Mouse (Mus musculus) adrenal gland, postnatal 4 days (tissue): ENCODE data around the gene Cntn5. TPM values are rescaled to one million over a fixed set of nuclear protein-coding genes. Genes with fewer than 3 reads are reported as not detected.

Experiments
- DNase-seq, 2 experiments: peaks; one replicate each; pipeline ENCODE4 v3.0.0; 2021 to 2022; ENCODE audit warnings: low spot score in 2 of 2, mixed read lengths in 2 of 2
- total RNA-seq, 2 experiments: library from RNA; stranded (reverse); gene quantifications; 2 replicates each; pipeline ENCODE4 v1.2.3; 2021

Gene Cntn5
- total RNA-seq, 2 experiments from 2014 or later: 1.1 to 1.7 TPM

DNA sequence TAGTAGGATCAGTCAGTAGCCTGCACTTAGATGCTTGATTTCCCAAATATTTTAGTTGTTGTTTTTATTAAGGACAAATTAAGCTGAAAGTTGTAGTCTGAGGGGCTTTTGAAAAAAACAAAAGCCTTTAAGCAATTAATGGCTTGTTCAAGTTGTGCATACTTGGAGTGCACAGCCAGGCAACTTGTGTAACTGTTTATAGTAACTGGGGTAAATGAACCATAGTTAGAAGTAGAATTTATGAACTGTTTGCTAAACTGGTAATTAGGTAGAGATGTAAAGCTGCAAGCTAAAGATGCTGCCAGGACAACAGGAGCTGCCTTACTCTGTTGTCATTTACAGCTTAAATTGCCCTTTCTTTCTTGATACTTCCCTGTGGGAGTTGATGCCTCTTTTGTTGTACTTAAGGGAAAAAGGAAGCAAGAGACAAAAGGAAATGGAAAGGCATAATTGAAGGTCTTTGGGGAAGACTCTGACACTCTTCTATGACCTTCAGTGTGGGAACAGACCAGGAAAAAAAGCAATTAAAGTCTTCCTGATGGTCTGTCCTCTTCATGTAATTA is 943.9 kb downstream of the Cntn5 start:
- DNase-seq: no peak

GRCm38 (mm10) chr9:9949346-9949745 is 955.2 kb downstream of the Cntn5 start:
- no peak for DNase-seq

- DNase-seq: no peak
Observed at GRCm38 (mm10) chr9:9944872-9945271, 959.7 kb downstream of the Cntn5 start.

DNA sequence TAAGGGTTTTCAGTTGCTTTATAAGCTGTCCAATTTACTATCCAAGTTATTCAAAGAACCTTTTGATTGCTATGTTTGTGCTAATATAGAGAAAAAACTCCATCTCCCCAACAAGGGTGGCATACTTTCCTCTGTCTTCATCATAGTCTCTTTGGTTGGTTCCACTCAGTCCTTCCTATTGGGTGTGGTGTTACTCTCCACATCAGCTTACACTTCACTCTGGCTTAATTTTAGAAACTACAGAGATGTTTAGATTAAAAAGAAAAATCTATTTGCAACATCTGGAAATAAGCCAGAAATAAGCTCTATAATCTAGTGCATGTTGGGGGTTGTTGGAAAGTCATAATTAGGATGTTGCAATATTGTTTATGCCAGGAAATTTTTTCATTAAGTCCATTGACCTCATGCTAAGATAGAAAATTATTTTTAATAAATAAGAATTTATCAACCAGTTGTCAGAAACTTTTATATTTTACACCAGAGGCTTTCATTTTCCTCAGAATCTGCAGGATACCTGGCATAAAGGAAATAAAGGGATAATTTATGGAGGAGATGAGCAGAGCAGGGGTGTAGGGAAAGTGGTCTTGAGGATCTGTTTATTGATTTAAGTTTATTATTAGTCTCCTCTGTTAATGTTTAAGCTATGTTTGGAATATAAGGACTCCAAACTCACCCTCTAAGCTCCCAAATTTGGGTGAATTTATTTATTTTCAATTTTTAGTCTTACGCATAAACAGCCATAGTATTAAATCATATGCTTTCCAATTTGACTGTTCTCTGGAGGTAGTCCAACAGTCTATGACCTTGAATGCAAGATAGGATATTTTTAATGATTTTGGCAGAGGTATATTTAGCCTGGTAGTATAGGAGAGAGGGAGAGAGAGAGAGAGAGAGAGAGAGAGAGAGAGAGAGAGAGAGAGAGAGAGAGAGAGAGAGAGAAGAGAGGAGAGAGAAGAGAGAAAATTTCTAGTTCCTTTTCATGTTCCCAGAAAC is 966.8 kb downstream of the Cntn5 start:
- no peak for DNase-seq

GRCm38 (mm10) chr9:9920580-9920979 is 984.0 kb downstream of the Cntn5 start:
- DNase-seq: no peak

GRCm38 (mm10) chr9:9899070-9899469 is 1005.5 kb downstream of the Cntn5 start:
- DNase-seq: no peak

DNA sequence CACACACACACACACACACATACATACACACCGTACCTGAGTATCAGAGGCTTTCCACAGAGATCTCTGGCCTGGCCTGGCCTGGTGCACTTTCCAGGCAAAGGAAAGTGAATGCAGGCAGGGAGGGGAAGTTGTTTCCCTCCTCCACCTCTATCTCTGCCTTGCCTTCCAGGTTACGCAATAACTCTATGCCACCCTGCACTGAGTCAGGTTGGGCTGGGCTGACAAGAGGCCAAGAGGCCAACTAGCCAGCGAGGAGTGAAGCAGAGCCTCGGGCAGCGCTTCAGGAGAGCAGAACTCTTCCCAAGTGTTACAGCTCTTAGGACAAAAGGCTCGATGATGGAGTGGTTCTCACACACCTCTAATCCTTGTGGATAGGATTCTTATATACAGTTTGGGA is 1018.4 kb downstream of the Cntn5 start:
- no peak for DNase-seq

DNA sequence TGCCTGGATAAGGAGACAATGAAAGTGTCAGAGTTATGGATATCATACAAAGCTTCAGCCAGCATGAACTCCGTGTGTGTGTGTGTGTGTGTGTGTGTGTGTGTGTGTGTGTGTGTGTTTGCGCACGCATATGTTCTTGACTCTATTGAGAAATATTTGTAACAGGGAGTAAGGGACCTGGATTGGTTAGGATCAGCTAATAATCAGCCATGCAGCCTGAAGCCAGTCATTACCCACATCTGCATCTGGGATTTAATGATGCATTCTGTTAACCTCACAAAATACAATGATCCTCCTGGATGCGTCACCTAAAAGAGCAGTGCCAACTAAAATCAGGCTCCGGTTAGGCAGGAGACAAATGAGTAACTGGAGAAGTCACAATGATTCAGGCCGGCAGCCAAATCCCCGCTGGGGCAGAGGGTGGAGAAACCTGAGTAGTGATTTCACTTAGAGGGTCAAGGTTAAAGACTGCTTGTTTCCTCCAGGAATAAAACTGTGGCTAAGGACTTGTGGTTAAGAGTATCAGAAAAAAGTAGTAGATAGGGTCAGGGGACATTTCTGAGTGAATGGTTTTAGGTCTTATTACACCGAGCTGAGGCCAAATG is 1021.7 kb downstream of the Cntn5 start:
- peak in 1 of 2 experiments; percentile 6 for DNase-seq

- no peak for DNase-seq
Observed at GRCm38 (mm10) chr9:9872112-9873035, 1032.2 kb downstream of the Cntn5 start.

DNA sequence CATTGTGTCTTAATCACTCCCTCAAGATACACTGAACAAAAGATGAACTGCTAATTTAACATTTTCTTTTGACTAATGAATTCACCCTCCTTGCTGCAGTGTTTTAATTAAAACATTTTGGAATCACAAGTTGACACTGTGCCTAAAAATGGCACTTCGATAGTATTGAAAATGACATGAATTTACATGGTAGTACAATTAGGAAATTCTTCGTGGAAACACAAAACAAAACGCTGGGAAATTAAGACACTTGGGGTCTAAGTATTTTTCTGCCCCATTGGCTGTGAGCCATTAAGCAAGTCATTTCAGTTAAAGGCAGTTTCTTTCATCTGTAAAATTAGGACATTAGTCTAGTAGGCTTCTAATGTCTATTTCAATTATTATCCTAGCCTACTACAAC is 1043.9 kb downstream of the Cntn5 start:
- DNase-seq: no peak

DNA sequence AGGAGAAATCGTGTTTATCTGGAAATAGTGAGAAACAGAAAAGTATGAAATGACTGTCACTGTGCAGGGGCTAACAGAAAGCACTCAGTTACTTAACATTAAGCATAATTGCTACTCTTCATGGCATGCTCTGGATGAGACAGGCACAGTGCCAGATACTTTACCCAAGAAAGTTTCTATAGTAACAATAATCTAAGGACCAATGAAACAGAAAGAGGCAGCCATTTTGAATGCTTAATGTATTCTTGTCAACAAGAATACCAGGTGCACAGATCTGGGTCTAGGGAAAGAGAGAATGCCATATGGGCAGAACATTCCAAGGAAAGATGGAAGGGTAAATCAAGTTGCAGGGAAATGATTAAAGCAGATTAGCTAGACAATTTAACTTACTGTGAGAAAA is 1045.3 kb downstream of the Cntn5 start:
- DNase-seq: no peak

DNA sequence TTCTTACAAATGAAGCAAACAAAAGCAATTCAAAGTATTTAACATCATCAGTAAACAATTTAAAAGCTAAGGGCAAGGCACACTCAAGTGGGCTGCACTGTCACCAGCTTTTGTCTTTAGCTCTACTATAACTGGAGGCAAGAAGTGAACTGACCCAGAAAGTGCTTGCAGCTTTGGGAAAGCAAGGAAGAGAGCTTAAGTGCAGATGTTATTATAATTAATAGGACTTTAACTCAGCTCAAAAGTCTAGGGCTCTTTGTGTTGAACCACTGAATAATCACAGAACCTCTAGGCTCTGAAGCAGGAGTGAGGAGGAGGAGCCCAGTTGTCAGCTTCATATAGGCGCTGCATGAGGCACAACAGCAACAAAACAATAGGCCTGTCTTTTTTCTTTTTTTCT is 1049.8 kb downstream of the Cntn5 start:
- no peak for DNase-seq

GRCm38 (mm10) chr9:9830231-9830630 is 1074.3 kb downstream of the Cntn5 start:
- no peak for DNase-seq

DNA sequence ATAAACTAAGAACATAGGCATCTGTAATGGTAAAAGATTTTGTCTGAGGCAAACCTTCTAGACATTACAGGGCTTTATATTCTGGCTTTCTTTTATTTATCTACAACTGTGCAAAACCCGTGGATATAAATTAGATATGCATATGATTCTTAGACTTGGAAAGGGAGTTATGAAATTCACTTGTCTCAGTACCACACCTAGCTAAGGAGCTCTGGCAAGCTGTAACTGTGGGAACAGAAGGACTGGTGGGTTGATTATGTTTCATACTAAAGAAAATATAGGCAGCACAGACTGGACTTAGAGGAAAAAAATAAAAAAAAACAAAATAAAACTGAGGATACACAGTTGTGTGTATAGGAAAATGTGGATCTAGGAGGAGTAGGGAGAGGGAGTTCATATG is 1084.6 kb downstream of the Cntn5 start:
- DNase-seq: no peak

- no peak for DNase-seq
Observed at GRCm38 (mm10) chr9:9817477-9817876, 1087.1 kb downstream of the Cntn5 start.

- DNase-seq: no peak
Observed at GRCm38 (mm10) chr9:9799546-9799945, 1105.0 kb downstream of the Cntn5 start.

- DNase-seq: no peak
Observed at GRCm38 (mm10) chr9:9783680-9784079, 1120.9 kb downstream of the Cntn5 start.

- DNase-seq: no peak
Observed at GRCm38 (mm10) chr9:9781157-9781884, 1123.3 kb downstream of the Cntn5 start.

DNA sequence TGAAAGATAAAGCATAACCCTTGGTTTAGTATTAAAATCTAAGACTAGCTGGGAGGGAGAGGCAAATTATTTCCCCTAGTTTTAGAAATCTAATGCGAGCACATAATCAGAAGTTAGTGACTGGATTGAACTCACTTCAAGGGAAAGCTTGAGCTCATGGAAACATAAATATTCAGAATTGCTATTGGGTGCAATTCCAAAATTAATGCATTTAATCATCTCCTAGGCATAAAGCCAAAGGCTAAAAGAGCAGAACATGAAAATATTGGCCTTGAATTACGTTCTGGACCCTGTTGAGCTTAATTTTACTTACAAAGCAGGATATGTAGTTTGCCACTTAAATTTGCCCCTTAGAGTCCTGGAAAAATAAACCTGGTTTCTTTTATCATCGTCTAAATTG is 1124.9 kb downstream of the Cntn5 start:
- DNase-seq: no peak

DNA sequence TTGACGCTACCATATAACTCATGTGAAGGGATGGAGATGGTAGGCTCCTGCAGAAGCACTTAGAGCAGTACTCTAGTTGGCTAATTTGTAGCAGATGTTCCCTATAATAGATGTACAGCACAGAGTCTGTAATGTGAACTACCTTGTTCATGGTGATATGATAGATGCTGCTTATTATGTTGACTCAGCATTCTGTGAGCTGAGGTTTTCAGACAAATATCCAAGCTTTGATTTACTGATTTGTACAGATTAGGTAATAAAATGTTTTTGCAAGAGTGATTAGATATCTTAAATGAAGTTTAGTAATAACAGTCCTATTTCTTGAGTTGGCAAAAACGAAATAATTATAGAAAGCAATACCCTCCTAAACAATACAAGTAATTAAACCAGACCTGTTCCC is 1133.8 kb downstream of the Cntn5 start:
- DNase-seq: no peak
